Mouse (Mus musculus) limb, embryonic 15.5 days (tissue): ENCODE data around the gene Ccnf. TPM values are rescaled to one million over a fixed set of nuclear protein-coding genes. Genes with fewer than 3 reads are reported as not detected.

Experiments
- ATAC-seq: fragments of 200-750 bp; cut with Nextera tagmentation; 2 replicates; pipeline ENCODE4 v1.8.0; 2017; ENCODE audit warnings: low read depth, moderate TSS enrichment; ENCODE audit not compliant: insufficient number of reproducible peaks, low FRiP score, low TSS enrichment
- H3K27ac ChIP-seq: fragments of 300-500 bp; sonication (generic); 2 replicates; pipeline ENCODE4 v1.5.1; 2015; ENCODE audit warnings: moderate library complexity, mild to moderate bottlenecking, inconsistent platforms
- H3K27me3 ChIP-seq: fragments of 300-500 bp; sonication (generic); 2 replicates; pipeline ENCODE4 v1.6.1; 2015; ENCODE audit warnings: inconsistent platforms
- H3K36me3 ChIP-seq: fragments of 300-500 bp; sonication (generic); 2 replicates; pipeline ENCODE4 v1.6.1; 2015; ENCODE audit warnings: inconsistent platforms
- H3K4me1 ChIP-seq: fragments of 300-500 bp; sonication (generic); 2 replicates; pipeline ENCODE4 v1.6.1; 2015; ENCODE audit warnings: inconsistent platforms
- H3K4me2 ChIP-seq: fragments of 300-500 bp; sonication (generic); 2 replicates; pipeline ENCODE4 v1.6.1; 2015; ENCODE audit warnings: mild to moderate bottlenecking, inconsistent platforms
- H3K4me3 ChIP-seq: fragments of 300-500 bp; sonication (generic); 2 replicates; pipeline ENCODE4 v1.5.1; 2015; ENCODE audit warnings: mild to moderate bottlenecking, inconsistent platforms
- H3K9ac ChIP-seq: fragments of 300-500 bp; sonication (generic); 2 replicates; pipeline ENCODE4 v1.6.1; 2015; ENCODE audit warnings: inconsistent platforms
- H3K9me3 ChIP-seq: fragments of 300-500 bp; sonication (generic); 2 replicates; pipeline ENCODE4 v1.6.1; 2016; ENCODE audit warnings: inconsistent platforms
- WGBS: fragments of 180-500 bp; shearing (Covaris S2); methylation state at CpG from one replicate; pipeline ENCODE4 v1.1.7; 2015; 5-methylcytosine and 5-hydroxymethylcytosine counted together
- microRNA-seq: library from miRNA; unstranded; fragments of <30 nt; microRNA quantifications from one replicate; pipeline ENCODE4, GENCODE M21; 2016
- polyA plus RNA-seq: library from polyadenylated mRNA; unstranded; fragments of >200 nt; fragmentation: Nextera tagmentation; extraction: Ambion mirVana; gene quantifications from 2 replicates; pipeline ENCODE4 v1.2.1, GENCODE M21; 2015

The Ccnf gene
- polyA plus RNA-seq, 1 experiment from 2014 or later, result 45.0 TPM

DNA sequence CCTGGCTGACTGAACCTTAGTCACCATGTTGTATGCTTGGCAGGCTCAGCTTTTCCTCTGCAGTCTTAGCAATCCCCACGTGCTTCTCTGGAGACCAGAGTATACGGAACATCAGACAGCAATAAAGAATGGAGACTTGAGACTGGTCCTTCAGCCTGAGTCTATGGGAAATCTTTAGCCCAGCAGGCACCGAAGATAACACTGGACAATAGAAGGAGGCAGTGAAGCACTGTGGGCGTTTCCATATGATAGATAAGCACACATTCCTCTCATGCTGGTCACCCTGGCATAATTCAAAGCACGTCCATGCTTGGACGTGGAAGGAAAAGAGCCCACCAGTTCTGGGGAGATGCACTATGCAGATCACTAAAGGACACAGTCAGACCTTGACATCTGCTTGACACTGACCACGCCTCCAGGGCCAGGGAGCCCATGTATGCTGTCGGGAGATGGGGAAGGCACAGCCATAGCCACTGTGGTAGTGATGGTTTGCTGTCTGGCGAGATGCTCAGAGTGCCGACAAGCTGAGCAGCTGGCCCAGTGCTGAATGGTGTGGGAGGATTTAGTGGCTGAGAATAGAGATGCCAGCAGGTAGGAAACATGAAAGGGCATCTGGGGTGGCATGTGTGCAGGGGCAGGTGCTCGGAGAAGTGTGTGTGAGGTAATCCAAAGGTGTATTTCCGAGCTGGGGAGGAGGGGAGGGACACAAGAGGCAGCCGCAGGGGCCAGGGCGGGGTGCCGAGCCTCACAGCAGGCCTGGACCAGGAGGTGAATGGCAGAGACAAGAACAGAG, 54.1 kb downstream of the Ccnf start:
- Histone ChIP-seq H3K9ac (no peak overlapping the region), H3K27me3 (no peaks in the 10 kb centered on the region), H3K4me3 (no peak overlapping the region), H3K4me1 (no peaks in the 10 kb centered on the region), H3K36me3 (no peaks in the 10 kb centered on the region), H3K4me2 (no peak overlapping the region), H3K9me3 (no peaks in the 10 kb centered on the region), H3K27ac (no peak overlapping the region)
- 66% methylated on average over 15 of the region's 15 CpGs for WGBS
- no peak for ATAC-seq

DNA sequence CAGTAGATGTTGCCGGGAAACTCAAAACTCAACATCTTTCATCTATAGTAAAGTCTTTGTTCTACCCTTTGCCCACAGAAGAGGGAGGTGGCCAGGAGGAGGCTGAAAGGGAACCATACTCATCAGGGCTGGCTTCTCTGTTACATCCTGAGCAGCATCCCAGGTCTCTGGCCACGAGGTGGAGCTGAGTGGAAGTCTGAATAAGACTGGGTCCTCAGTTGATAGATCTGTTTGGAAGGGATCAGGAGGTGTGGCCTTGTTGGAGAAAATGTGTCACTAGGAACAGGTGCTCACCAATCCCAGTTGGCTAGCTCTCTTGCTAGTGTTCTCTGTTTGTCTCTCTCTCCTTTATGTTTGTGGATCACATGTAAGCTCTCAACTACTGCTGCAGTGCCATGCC, 55.9 kb downstream of the Ccnf start:
- Histone ChIP-seq H3K9ac (no peak overlapping the region), H3K4me3 (no peak overlapping the region), H3K4me1 (no peaks in the 10 kb centered on the region), H3K4me2 (no peak overlapping the region), H3K27me3 (no peaks in the 10 kb centered on the region), H3K36me3 (no peaks in the 10 kb centered on the region), H3K27ac (no peak overlapping the region), H3K9me3 (no peaks in the 10 kb centered on the region)
- 67% methylated on average over 2 of the region's 2 CpGs for WGBS
- no peak for ATAC-seq

DNA sequence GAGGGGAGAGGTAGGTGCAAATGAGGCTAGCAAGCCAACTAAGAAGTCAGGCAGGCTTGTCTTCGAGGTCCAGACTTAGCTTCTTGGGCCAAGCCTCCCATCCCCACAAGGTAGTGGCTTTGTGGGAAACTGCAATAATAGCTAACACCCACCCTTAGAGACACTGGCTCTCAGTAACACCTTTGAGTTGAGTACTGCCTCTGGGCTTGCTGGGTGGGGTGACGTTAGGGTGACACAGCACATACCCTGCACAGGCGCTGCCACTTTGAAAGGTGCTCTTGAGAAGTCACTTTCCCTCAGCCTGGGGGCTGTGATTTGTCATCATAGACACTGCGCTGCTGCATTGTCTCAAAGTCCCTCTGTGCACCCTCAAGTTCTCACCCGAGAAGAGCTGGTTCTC, 57.5 kb downstream of the Ccnf start:
- Histone ChIP-seq H3K4me1 (no peaks in the 10 kb centered on the region), H3K9ac (no peak overlapping the region), H3K9me3 (no peaks in the 10 kb centered on the region), H3K27ac (no peak overlapping the region), H3K4me2 (no peak overlapping the region), H3K27me3 (no peaks in the 10 kb centered on the region), H3K4me3 (no peak overlapping the region), H3K36me3 (no peaks in the 10 kb centered on the region)
- WGBS, result 74% methylated on average over 5 of the region's 5 CpGs
- no peak for ATAC-seq

DNA sequence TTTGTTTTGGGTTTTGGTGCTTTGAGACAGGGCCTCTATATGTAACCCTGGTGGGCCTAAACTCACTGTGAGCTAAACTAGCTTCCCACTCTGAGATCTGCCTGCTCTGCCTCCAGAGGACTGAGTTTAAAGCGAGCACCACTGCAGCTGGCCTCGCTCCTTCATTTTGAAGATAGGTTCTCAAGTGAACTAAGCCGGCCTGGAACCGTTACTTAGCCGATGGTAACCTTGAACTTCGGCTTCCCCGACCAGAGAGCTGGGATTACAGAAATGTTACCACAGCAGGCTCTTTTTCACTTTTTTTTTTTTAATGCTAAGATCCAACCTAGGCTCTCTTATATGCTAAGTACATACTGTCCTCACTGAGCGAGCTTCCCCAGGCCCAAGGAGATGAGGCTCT, 58.0 kb downstream of the Ccnf start:
- no peak for ATAC-seq
- no peaks in the 10 kb centered on the region for H3K36me3 ChIP-seq
- no peaks in the 10 kb centered on the region for H3K4me1 ChIP-seq
- no peak overlapping the region for H3K4me2 ChIP-seq
- H3K9ac ChIP-seq, result no peak overlapping the region
- H3K4me3 ChIP-seq, result no peak overlapping the region
- H3K27ac ChIP-seq, result no peak overlapping the region
- no peaks in the 10 kb centered on the region for H3K27me3 ChIP-seq
- H3K9me3 ChIP-seq, result no peaks in the 10 kb centered on the region
- WGBS, result 76% methylated on average over 8 of the region's 8 CpGs

DNA sequence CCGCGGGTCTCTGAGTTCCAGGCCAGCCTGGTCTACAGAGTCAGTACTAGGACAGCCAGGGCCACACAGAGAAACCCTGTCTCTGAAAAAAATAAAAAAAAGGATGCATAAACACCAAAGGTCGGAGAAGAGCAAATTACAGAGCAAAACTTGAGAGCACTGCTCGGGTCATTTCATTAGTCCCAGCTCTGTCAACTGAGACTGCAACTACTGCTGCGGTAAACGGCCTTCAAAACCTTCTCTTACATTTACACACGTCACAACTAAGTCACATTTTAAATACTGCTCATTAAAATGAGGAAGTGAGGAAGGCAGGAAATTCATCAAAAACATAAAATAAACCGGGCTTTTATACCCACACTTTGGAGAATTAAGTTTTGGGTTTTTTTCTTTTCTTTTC, 58.4 kb downstream of the Ccnf start:
- Histone ChIP-seq H3K9ac (no peak overlapping the region), H3K4me3 (no peak overlapping the region), H3K27ac (no peak overlapping the region), H3K9me3 (no peaks in the 10 kb centered on the region), H3K4me2 (no peak overlapping the region), H3K27me3 (no peaks in the 10 kb centered on the region), H3K36me3 (no peaks in the 10 kb centered on the region; the same call in 1 of the 2 replicates), H3K4me1 (no peaks in the 10 kb centered on the region)
- no peak for ATAC-seq
- 64% methylated on average over 8 of the region's 8 CpGs for WGBS

DNA sequence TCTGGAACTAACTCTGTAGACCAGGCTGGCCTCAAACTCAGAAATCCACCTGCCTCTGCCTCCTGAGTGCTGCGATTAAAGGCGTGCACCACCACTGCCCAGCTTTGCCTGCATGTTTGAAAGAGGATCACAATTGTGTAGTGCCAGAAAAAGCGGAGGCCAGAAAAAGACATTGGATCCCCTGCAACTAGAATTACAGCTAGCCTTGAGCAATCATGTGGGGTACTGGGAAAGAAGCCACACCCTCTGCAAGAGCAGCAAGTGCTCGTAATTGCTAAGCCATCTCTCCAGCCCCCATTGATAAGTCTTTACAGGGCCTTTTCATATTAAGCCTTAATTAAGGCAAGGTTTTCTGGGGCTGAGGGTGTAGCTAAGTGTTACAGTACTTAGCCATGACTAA, 59.8 kb downstream of the Ccnf start:
- whole genome bisulfite sequencing, result 68% methylated on average over 4 of the region's 4 CpGs
- H3K27ac ChIP-seq, result no peak overlapping the region
- H3K4me2 ChIP-seq, result no peak overlapping the region
- H3K9me3 ChIP-seq, result no peaks in the 10 kb centered on the region
- H3K4me1 ChIP-seq, result no peaks in the 10 kb centered on the region
- no peak for ATAC-seq
- no peaks in the 10 kb centered on the region; the same call in 1 of the 2 replicates for H3K36me3 ChIP-seq
- H3K9ac ChIP-seq, result no peak overlapping the region
- H3K4me3 ChIP-seq, result no peak overlapping the region
- H3K27me3 ChIP-seq, result no peaks in the 10 kb centered on the region

DNA sequence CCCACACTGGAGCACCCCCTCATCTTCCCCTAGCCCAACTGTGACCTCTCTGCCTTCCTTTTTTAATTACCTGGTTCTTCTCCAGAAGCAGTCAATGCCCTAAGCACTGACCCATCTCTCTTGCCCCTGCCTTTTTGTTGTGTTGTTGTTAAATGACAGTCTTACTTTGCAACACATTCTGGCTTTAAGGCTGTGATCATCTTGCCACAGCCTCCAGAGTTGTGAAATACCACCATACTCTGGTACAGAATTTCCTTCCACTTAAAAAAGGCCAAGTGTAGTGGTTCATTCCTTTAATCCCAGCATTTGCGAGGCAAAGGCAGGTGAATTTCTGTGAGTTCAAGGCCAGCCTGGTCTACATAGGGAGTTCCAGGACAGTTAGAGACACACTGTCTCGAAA, 60.4 kb downstream of the Ccnf start:
- H3K4me1 ChIP-seq, result no peaks in the 10 kb centered on the region
- WGBS, result 93% methylated on average over 2 of the region's 2 CpGs
- no peaks in the 10 kb centered on the region for H3K9me3 ChIP-seq
- H3K4me3 ChIP-seq, result no peak overlapping the region
- H3K27ac ChIP-seq, result no peak overlapping the region
- no peaks in the 10 kb centered on the region for H3K27me3 ChIP-seq
- no peak overlapping the region for H3K9ac ChIP-seq
- H3K36me3 ChIP-seq, result no peaks in the 10 kb centered on the region; the same call in none of the 2 replicates
- no peak for ATAC-seq
- H3K4me2 ChIP-seq, result no peak overlapping the region

DNA sequence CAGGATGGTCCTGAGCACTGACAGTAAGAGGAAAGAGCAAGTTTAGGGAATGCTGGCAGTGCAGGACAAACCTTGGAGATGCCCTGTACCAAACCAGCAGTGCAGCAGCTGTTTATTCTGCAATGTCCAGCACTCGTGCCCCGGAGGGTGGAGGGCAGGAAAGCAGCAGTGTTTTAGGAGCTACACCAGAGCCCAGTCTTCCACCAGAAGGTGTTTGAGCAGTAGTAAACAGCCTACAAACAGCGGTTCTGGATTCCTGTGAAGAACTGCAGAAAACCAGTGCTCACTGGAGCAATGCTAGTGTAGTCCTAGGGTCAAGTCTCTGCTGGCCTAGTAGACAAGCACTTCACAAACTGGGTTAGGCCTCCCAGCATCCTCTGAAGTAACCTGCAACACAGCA, 77.0 kb downstream of the Ccnf start:
- peaks cover 4% of the 10 kb centered on the region; the same call in 1 of the 2 replicates for H3K36me3 ChIP-seq
- H3K4me1 ChIP-seq, result peaks cover 8% of the 10 kb centered on the region; the same call in 1 of the 2 replicates
- ATAC-seq, result no peak
- no peak overlapping the region for H3K27ac ChIP-seq
- no peak overlapping the region for H3K4me2 ChIP-seq
- H3K4me3 ChIP-seq, result no peak overlapping the region
- no peak overlapping the region for H3K9ac ChIP-seq
- H3K27me3 ChIP-seq, result no peaks in the 10 kb centered on the region
- 69% methylated on average over 3 of the region's 3 CpGs for WGBS
- no peaks in the 10 kb centered on the region for H3K9me3 ChIP-seq

DNA sequence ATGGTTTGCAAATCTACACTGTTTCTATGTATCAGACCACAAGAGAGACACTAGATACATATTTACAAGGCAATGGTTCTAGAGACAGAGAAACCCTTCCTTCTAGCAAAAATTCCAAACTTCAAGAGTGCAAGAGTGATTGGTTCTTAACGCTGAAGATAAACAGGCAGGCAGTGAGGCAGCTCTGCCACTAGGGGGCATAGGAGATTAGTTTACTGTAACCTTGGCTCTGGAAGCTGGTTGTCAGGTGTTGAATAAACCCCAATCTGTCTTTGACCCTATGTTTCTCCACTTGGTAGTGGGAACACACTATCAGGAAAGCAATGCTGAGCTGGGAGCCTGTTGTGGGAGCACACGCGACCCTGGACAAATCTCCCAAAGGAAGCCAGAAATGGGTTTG, 77.9 kb downstream of the Ccnf start:
- Histone ChIP-seq H3K9me3 (no peaks in the 10 kb centered on the region), H3K4me3 (no peak overlapping the region), H3K27me3 (no peaks in the 10 kb centered on the region), H3K36me3 (no peaks in the 10 kb centered on the region), H3K9ac (no peak overlapping the region), H3K4me2 (no peak overlapping the region), H3K27ac (no peak overlapping the region), H3K4me1 (peaks cover 10% of the 10 kb centered on the region; the same call in 1 of the 2 replicates)
- no peak for ATAC-seq
- 4% methylated on average over 3 of the region's 3 CpGs for WGBS

Small RNA genes lying within 50 kb of the gene (microRNA-seq; reads per million reads assigned to microRNA genes)
- 0.82 reads per million for gene Mir5134
- 1.2 reads per million for gene Mir6965

Other genes with a start within 250 kb of the Ccnf start
- gene Prss27, start 213.3 kb downstream of the Ccnf start, polyA plus RNA-seq, result 8.6 and 9.6 TPM in 2 replicates
- 60.9 and 62.9 TPM in 2 replicates for gene Kctd5, start 178.0 kb downstream of the Ccnf start, polyA plus RNA-seq
- 38.6 and 50.0 TPM in 2 replicates for gene Pdpk1, start 100.6 kb downstream of the Ccnf start, polyA plus RNA-seq
- gene Amdhd2, start 87.7 kb downstream of the Ccnf start, polyA plus RNA-seq, result 30.0 and 30.7 TPM in 2 replicates
- 488 and 521 TPM in 2 replicates for gene Atp6v0c, start 81.8 kb downstream of the Ccnf start, polyA plus RNA-seq
- 7.3 and 7.4 TPM in 2 replicates for gene Tbc1d24, start 45.9 kb downstream of the Ccnf start, polyA plus RNA-seq
- 8.8 and 13.8 TPM in 2 replicates for gene Ntn3, start 42.0 kb downstream of the Ccnf start, polyA plus RNA-seq
- 10.3 and 11.4 TPM in 2 replicates for gene Tedc2, start 30.6 kb downstream of the Ccnf start, polyA plus RNA-seq
- gene Abca17, start 99.6 kb upstream of the Ccnf start, polyA plus RNA-seq, result 0.26 TPM in 1 of 2 replicates, not detected in the other
- 8.0 and 9.3 TPM in 2 replicates for gene Abca3, start 100.5 kb upstream of the Ccnf start, polyA plus RNA-seq
- 244 and 255 TPM in 2 replicates for gene Rnps1, start 163.1 kb upstream of the Ccnf start, polyA plus RNA-seq
- 68.2 and 69.0 TPM in 2 replicates for gene Eci1, start 175.2 kb upstream of the Ccnf start, polyA plus RNA-seq
- 13.3 and 16.6 TPM in 2 replicates for gene Dnase1l2, start 191.6 kb upstream of the Ccnf start, polyA plus RNA-seq
- gene E4f1, start 218.8 kb upstream of the Ccnf start, polyA plus RNA-seq, result 36.3 and 37.5 TPM in 2 replicates
- 47.9 and 51.1 TPM in 2 replicates for gene Pgp, start 218.9 kb upstream of the Ccnf start, polyA plus RNA-seq
- gene Bricd5, start 222.4 kb upstream of the Ccnf start, polyA plus RNA-seq, result not detected in 2 replicates
- 26.2 and 30.5 TPM in 2 replicates for gene Mlst8, start 227.6 kb upstream of the Ccnf start, polyA plus RNA-seq
- 2.8 and 3.0 TPM in 2 replicates for gene Caskin1, start 237.1 kb upstream of the Ccnf start, polyA plus RNA-seq